Mouse (Mus musculus) liver, adult 2 months (tissue): ENCODE data around the gene Gm37419. TPM values are rescaled to one million over a fixed set of nuclear protein-coding genes. Genes with fewer than 3 reads are reported as not detected.

Experiments
- DNase-seq: peaks from one replicate; pipeline ENCODE4 v3.0.0-alpha.2; 2011; ENCODE audit warnings: low read depth, low spot score; ENCODE audit errors: extremely low read depth
- H3K27ac ChIP-seq: fragments of 200-500 bp; replicated peaks from 2 replicates; pipeline ENCODE4 v1.5.1; 2012; ENCODE audit warnings: low read depth, mild to moderate bottlenecking, control low read depth, inconsistent platforms, low read length; ENCODE audit not compliant: insufficient read depth
- H3K27me3 ChIP-seq: fragments of 200-500 bp; 2 replicates; pipeline ENCODE4 v1.6.1; 2012; ENCODE audit warnings: mild to moderate bottlenecking, moderate library complexity, low read length, inconsistent platforms; ENCODE audit not compliant: control insufficient read depth, insufficient read depth
- H3K36me3 ChIP-seq: fragments of 200-500 bp; 2 replicates; pipeline ENCODE4 v1.6.1; 2012; ENCODE audit warnings: low read length, inconsistent platforms; ENCODE audit not compliant: control insufficient read depth, insufficient read depth
- H3K4me1 ChIP-seq: fragments of 200-500 bp; 2 replicates; pipeline ENCODE4 v1.6.1; 2011; ENCODE audit warnings: low read length; ENCODE audit not compliant: control insufficient read depth, insufficient read depth
- H3K4me3 ChIP-seq: fragments of 200-500 bp; 2 replicates; pipeline ENCODE4 v1.5.1; 2011; ENCODE audit warnings: low read depth, mild to moderate bottlenecking, control low read depth, low read length, moderate library complexity; ENCODE audit not compliant: insufficient read depth
- H3K79me2 ChIP-seq: fragments of 200-500 bp; 2 replicates; pipeline ENCODE4 v1.6.1; 2012; ENCODE audit warnings: inconsistent platforms, mild to moderate bottlenecking, low read length, moderate library complexity; ENCODE audit not compliant: control insufficient read depth, insufficient read depth
- H3K9ac ChIP-seq: fragments of 200-500 bp; 2 replicates; pipeline ENCODE4 v1.6.1; 2012; ENCODE audit warnings: low read depth, mild to moderate bottlenecking, control low read depth, inconsistent platforms, low read length
- CTCF ChIP-seq: fragments of 200-500 bp; IDR thresholded peaks from 2 replicates; pipeline ENCODE4 v1.5.1; 2011; ENCODE audit warnings: low read depth, low read length, control low read depth
- POLR2A ChIP-seq: fragments of 200-500 bp; IDR thresholded peaks from 2 replicates; pipeline ENCODE4 v1.6.1; 2011; ENCODE audit warnings: low read length, control low read depth; ENCODE audit not compliant: insufficient read depth; ENCODE audit errors: extremely low read depth
- WGBS: fragments of 180-500 bp; shearing (Covaris S2); methylation state at CpG from one replicate; pipeline ENCODE4 v1.1.7; 2018; 5-methylcytosine and 5-hydroxymethylcytosine counted together
- polyA plus RNA-seq: library from polyadenylated mRNA; depleted of rRNA; stranded (reverse); fragments of >200 nt; gene quantifications from 2 replicates; pipeline ENCODE4 v1.2.3, GENCODE M21; 2012
- total RNA-seq: library from RNA; depleted of rRNA; stranded (reverse); fragments of >200 nt; gene quantifications from 2 replicates; pipeline ENCODE4 v1.2.3, GENCODE M21; 2014

Gm37419 gene
- total and polyA plus RNA-seq, 2 experiments: not detected

DNA sequence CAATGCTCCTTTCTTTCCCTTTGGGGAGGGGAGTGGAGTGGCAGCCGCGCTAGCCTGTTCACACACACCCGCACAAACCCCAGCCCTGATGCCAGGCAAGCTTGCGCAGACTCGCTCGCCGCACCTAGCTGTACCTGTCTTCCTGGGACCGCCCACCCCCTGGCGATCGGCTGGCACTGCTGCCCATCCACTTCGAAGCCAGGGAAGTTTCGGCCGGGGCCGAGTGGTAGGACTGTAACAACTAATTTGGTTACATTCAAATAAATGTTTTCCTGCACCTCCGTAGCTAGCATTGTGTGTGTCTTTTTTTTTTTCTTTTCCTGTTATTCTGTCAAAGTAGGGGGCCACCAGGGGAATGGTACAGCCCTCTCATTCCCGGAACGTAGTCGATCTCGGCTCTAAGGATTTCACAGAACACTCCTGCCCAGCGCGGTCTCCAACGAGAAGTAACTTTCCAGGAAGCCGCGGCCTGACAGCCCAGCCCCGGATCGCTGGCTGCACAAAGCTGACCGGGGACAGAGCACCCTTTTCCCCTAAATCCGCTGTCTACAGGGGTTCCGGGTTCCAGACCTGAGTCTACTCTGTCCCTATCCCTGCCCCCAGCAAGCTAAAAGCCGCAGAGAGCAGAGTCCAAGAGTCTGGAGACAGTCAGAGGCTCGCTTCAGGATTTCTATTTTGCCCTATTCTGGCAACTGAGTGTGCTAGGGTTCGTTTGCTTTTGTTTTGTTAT is 7.1 kb upstream of the Gm37419 start:
- Histone ChIP-seq H3K9ac (peak overlapping the region; percentile 88), H3K4me1 (peaks cover 16% of the 10 kb centered on the region), H3K27me3 (no peaks in the 10 kb centered on the region), H3K79me2 (0 out of 2 replicates have a peak, but pooled peaks cover 5% of the 10 kb centered on the region), H3K27ac (peak overlapping the region; percentile 100), H3K4me3 (peak overlapping the region; percentile 54), H3K36me3 (peaks cover 8% of the 10 kb centered on the region; the same call in 1 of the 2 replicates)
- DNase-seq: peak; percentile 79
- 3% methylated on average over 32 of the region's 32 CpGs for WGBS
- TF ChIP-seq POLR2A (peak; percentile 79; the same call in 1 of the 2 replicates), CTCF (peak; percentile 30; the same call in 1 of the 2 replicates)

DNA sequence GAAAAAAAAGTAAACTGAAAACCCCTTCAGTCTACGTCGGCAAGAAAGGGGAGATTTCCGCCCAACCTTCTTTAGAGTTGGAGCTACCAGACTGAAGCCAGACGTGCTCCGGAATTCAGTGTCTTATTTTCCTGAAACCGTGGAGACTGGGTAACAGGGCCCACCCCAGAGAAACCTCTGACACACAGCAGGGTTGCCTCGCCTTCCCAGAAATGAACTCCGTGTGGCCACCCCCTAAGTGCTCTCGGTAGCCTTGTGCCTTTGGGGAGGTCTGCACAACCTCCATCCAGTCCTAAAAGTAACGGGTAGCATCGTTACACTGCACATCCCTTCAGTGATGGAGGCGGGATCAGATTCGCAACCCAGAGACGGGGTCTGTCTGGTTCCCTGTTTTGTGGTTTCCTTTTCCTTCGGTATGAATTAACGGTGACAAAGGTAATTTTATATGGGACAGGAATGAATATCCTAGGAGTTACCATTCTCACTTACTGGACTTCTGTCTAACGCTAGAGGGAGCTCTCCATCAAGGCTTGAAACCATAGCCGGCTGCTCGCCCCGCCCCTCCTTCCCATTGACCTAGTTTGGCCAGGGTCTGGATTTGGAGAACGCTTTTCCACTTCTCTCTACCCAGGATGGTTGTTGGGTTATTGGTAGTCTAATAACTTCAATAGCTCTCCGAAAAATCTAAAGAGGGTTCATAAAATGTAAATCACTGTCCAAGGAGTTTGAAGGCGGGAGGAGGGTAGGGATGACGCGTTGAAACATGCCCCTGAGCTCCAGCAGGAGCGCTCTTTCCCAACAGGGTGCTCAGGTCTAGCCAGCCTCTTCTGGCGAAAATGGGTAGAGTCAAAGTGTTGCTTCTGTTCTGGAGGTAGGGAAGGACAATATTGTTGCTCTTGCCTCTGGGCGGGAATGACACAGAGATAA is 6.1 kb upstream of the Gm37419 start:
- WGBS: 4% methylated on average over 28 of the region's 28 CpGs
- H3K9ac ChIP-seq: peak overlapping the region; percentile 88
- H3K4me3 ChIP-seq: peak overlapping the region; percentile 33
- no peaks in the 10 kb centered on the region for H3K27me3 ChIP-seq
- TF ChIP-seq POLR2A: 0 out of 2 replicates have a peak, but pooled peaks have one; percentile 6
- peak; percentile 78 for TF ChIP-seq CTCF
- H3K4me1 ChIP-seq: peaks cover 15% of the 10 kb centered on the region
- peak; percentile 85 for DNase-seq
- H3K27ac ChIP-seq: peak overlapping the region; percentile 100
- H3K79me2 ChIP-seq: 0 out of 2 replicates have a peak, but pooled peaks cover 4% of the 10 kb centered on the region
- peaks cover 4% of the 10 kb centered on the region; the same call in 1 of the 2 replicates for H3K36me3 ChIP-seq

DNA sequence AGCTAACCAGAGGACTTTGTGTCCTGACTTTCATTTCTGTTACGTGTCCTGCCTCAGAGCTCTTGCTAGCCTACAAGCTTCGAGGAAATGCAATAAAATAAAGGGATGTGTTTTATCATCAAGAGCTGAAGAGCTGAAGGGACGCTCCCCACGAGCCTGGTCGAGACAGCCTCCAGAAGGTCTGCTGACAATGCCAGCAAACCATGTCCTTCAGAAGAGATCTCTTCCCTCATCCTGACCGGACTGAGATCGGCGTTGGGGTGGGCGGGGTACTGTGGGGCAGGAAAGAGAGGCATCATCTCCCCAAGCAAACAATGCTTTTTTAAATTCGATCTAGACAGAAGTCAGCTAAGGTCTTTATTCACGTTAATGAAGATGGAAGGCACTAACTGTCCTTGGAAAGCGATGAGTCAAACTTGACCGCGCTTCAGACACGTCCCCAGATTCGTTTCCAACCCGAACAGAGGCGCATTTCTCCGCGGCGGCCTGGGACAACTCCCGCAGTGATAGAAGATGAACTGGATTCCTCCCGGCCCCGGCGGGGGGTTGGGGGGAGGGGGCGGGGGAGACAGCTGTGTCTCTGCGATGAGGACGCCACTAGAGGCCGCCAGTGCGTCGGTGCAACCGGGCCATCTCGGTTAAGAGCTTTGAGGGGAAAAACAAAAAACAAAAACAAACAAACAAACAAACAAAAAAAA is 5.2 kb upstream of the Gm37419 start:
- Histone ChIP-seq H3K27me3 (no peaks in the 10 kb centered on the region), H3K4me3 (peak overlapping the region; percentile 33), H3K79me2 (peaks cover 6% of the 10 kb centered on the region; the same call in 1 of the 2 replicates), H3K9ac (peak overlapping the region; percentile 61), H3K36me3 (no peaks in the 10 kb centered on the region), H3K27ac (peak overlapping the region; percentile 97), H3K4me1 (peaks cover 13% of the 10 kb centered on the region)
- TF ChIP-seq POLR2A (0 out of 2 replicates have a peak, but pooled peaks have one; percentile 9), CTCF (peak; percentile 74)
- DNase-seq: peak; percentile 56
- under 1% methylated on average over 33 of the region's 33 CpGs for WGBS

DNA sequence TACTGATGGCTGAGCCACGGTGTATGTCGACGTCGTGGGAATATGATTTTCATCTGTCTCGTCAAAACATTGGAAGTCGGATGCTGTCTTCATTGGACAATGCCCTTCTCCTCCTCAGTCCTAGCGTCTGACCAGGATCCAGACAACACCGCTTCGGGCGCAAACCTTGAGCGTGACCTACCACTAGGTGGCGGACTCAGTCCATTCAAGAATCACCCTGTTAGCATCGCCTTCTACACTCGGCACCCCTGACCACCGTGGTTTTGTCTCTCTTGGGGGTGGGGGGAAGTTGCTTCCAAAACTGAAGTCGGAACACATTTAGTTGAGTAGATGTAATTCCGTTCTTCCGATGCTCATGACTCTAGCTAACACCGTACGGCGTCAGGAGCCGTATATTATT is 4.1 kb upstream of the Gm37419 start:
- Histone ChIP-seq H3K27ac (peak overlapping the region; percentile 97), H3K4me3 (peak overlapping the region; percentile 80), H3K27me3 (no peaks in the 10 kb centered on the region), H3K9ac (peak overlapping the region; percentile 83), H3K4me1 (peaks cover 10% of the 10 kb centered on the region), H3K36me3 (no peaks in the 10 kb centered on the region), H3K79me2 (peaks cover 6% of the 10 kb centered on the region; the same call in 1 of the 2 replicates)
- under 1% methylated on average over 22 of the region's 22 CpGs for WGBS
- DNase-seq: peak; percentile 83
- TF ChIP-seq CTCF: peak; percentile 98
- 0 out of 2 replicates have a peak, but pooled peaks have one; percentile 41 for TF ChIP-seq POLR2A
